Mouse (Mus musculus): ENCODE measurements around the gene Cdk5rap1. TPM values are rescaled to one million over a fixed set of nuclear protein-coding genes. Genes with fewer than 3 reads are reported as not detected.

Cdk5rap1 gene
- polyA plus RNA-seq, 1 experiment from 2014 or later = 15.8 TPM

GRCm38 (mm10) chr2:154407643-154408445, 35.0 kb upstream of the Cdk5rap1 start, which contains the start of gene Snta1:
TSS of gene Snta1 (minus strand) at chr2:154408099.
- Histone ChIP-seq H3K4me2 (replicated peaks; ENCODE audit: low read depth, low read length) (peak within 1 kb of the TSS; percentile 90), H3K4me3 (ENCODE audit: low read depth, low read length) (peak within 1 kb of the TSS; percentile 44), H3K27me3 (ENCODE audit: control insufficient read depth, insufficient read depth, low read length) (peaks cover 8% of the 10 kb centered on the region), H3K4me1 (replicated peaks; ENCODE audit: control insufficient read depth, insufficient read depth, low read length) (no peaks in the 10 kb centered on the region), H3K36me3 (ENCODE audit: control insufficient read depth, insufficient read depth, low read length) (no peaks in the 10 kb centered on the region), H3K9me3 (ENCODE audit: control insufficient read depth, low read length) (no peaks in the 10 kb centered on the region), H3K9ac (ENCODE audit: low read depth, low read length) (peak within 1 kb of the TSS; percentile 63), H3K27ac (ENCODE audit: low read depth, low read length) (no peak within 1 kb of the TSS)
- DNase-seq (ENCODE audit: low spot score) (peak; percentile 87), ATAC-seq (ENCODE audit: low FRiP score) (peak; percentile 90)
- whole genome bisulfite sequencing = 2% methylated on average over 61 of the region's 84 CpGs

GRCm38 (mm10) chr2:154407063-154407642, 34.3 kb upstream of the Cdk5rap1 start:
- H3K9ac ChIP-seq (ENCODE audit: low read depth, low read length) = peak overlapping the region; percentile 63
- H3K27me3 ChIP-seq (ENCODE audit: control insufficient read depth, insufficient read depth, low read length) = peaks cover 8% of the 10 kb centered on the region
- DNase-seq (ENCODE audit: low spot score) = no peak
- no peaks in the 10 kb centered on the region for H3K4me1 ChIP-seq (replicated peaks; ENCODE audit: control insufficient read depth, insufficient read depth, low read length)
- H3K36me3 ChIP-seq (ENCODE audit: control insufficient read depth, insufficient read depth, low read length) = no peaks in the 10 kb centered on the region
- no peak overlapping the region for H3K27ac ChIP-seq (ENCODE audit: low read depth, low read length)
- no peak for ATAC-seq (ENCODE audit: low FRiP score)
- no peaks in the 10 kb centered on the region for H3K9me3 ChIP-seq (ENCODE audit: control insufficient read depth, low read length)
- WGBS = 23% methylated on average over 11 of the region's 11 CpGs
- peak overlapping the region; percentile 90 for H3K4me2 ChIP-seq (replicated peaks; ENCODE audit: low read depth, low read length)
- peak overlapping the region; percentile 44 for H3K4me3 ChIP-seq (ENCODE audit: low read depth, low read length)

- Histone ChIP-seq H3K4me1 (replicated peaks; ENCODE audit: control insufficient read depth, insufficient read depth, low read length) (no peaks in the 10 kb centered on the region), H3K4me3 (ENCODE audit: low read depth, low read length) (no peak overlapping the region), H3K4me2 (replicated peaks; ENCODE audit: low read depth, low read length) (no peak overlapping the region), H3K27me3 (ENCODE audit: control insufficient read depth, insufficient read depth, low read length) (peaks cover 8% of the 10 kb centered on the region), H3K36me3 (ENCODE audit: control insufficient read depth, insufficient read depth, low read length) (no peaks in the 10 kb centered on the region), H3K9me3 (ENCODE audit: control insufficient read depth, low read length) (no peaks in the 10 kb centered on the region), H3K27ac (ENCODE audit: low read depth, low read length) (no peak overlapping the region), H3K9ac (ENCODE audit: low read depth, low read length) (no peak overlapping the region)
- WGBS = 52% methylated on average over 5 of the region's 5 CpGs
- ATAC-seq (ENCODE audit: low FRiP score) (no peak), DNase-seq (ENCODE audit: low spot score) (no peak)
Observed at GRCm38 (mm10) chr2:154405447-154405994, 32.7 kb upstream of the Cdk5rap1 start.

- Histone ChIP-seq H3K4me3 (ENCODE audit: low read depth, low read length) (no peak overlapping the region), H3K27me3 (ENCODE audit: control insufficient read depth, insufficient read depth, low read length) (peaks cover 5% of the 10 kb centered on the region; the same call in 1 of the 2 replicates), H3K9ac (ENCODE audit: low read depth, low read length) (no peak overlapping the region), H3K9me3 (ENCODE audit: control insufficient read depth, low read length) (no peaks in the 10 kb centered on the region), H3K4me1 (replicated peaks; ENCODE audit: control insufficient read depth, insufficient read depth, low read length) (no peaks in the 10 kb centered on the region), H3K36me3 (ENCODE audit: control insufficient read depth, insufficient read depth, low read length) (no peaks in the 10 kb centered on the region), H3K4me2 (replicated peaks; ENCODE audit: low read depth, low read length) (no peak overlapping the region), H3K27ac (ENCODE audit: low read depth, low read length) (no peak overlapping the region)
- 52% methylated on average over 7 of the region's 7 CpGs for WGBS
- DNase-seq (ENCODE audit: low spot score) = peak; percentile 24
- no peak for ATAC-seq (ENCODE audit: low FRiP score)
Observed at GRCm38 (mm10) chr2:154402811-154403210, 30.0 kb upstream of the Cdk5rap1 start.

GRCm38 (mm10) chr2:154401976-154402375, 29.2 kb upstream of the Cdk5rap1 start:
- Histone ChIP-seq H3K36me3 (ENCODE audit: control insufficient read depth, insufficient read depth, low read length) (no peaks in the 10 kb centered on the region), H3K4me1 (replicated peaks; ENCODE audit: control insufficient read depth, insufficient read depth, low read length) (no peaks in the 10 kb centered on the region), H3K9ac (ENCODE audit: low read depth, low read length) (no peak overlapping the region), H3K4me3 (ENCODE audit: low read depth, low read length) (no peak overlapping the region), H3K27me3 (ENCODE audit: control insufficient read depth, insufficient read depth, low read length) (peaks cover 3% of the 10 kb centered on the region; the same call in 1 of the 2 replicates), H3K4me2 (replicated peaks; ENCODE audit: low read depth, low read length) (no peak overlapping the region), H3K27ac (ENCODE audit: low read depth, low read length) (no peak overlapping the region), H3K9me3 (ENCODE audit: control insufficient read depth, low read length) (no peaks in the 10 kb centered on the region)
- WGBS = 67% methylated on average over 1 of the region's 1 CpGs
- no peak for DNase-seq (ENCODE audit: low spot score)
- no peak for ATAC-seq (ENCODE audit: low FRiP score)

- H3K4me2 ChIP-seq (replicated peaks; ENCODE audit: low read depth, low read length) = no peak overlapping the region
- H3K9me3 ChIP-seq (ENCODE audit: control insufficient read depth, low read length) = no peaks in the 10 kb centered on the region
- DNase-seq (ENCODE audit: low spot score) (no peak), ATAC-seq (ENCODE audit: low FRiP score) (no peak)
- no peak overlapping the region for H3K9ac ChIP-seq (ENCODE audit: low read depth, low read length)
- H3K27ac ChIP-seq (ENCODE audit: low read depth, low read length) = no peak overlapping the region
- H3K36me3 ChIP-seq (ENCODE audit: control insufficient read depth, insufficient read depth, low read length) = no peaks in the 10 kb centered on the region
- H3K4me1 ChIP-seq (replicated peaks; ENCODE audit: control insufficient read depth, insufficient read depth, low read length) = no peaks in the 10 kb centered on the region
- H3K27me3 ChIP-seq (ENCODE audit: control insufficient read depth, insufficient read depth, low read length) = no peaks in the 10 kb centered on the region
- WGBS = 81% methylated on average over 2 of the region's 2 CpGs
- H3K4me3 ChIP-seq (ENCODE audit: low read depth, low read length) = no peak overlapping the region
Observed at GRCm38 (mm10) chr2:154399325-154399724, 26.5 kb upstream of the Cdk5rap1 start.

- H3K36me3 ChIP-seq (ENCODE audit: control insufficient read depth, insufficient read depth, low read length) = no peaks in the 10 kb centered on the region
- WGBS = 86% methylated on average over 7 of the region's 7 CpGs
- no peak for ATAC-seq (ENCODE audit: low FRiP score)
Observed at GRCm38 (mm10) chr2:154398267-154398666, 25.5 kb upstream of the Cdk5rap1 start.

GRCm38 (mm10) chr2:154396529-154396928, 23.7 kb upstream of the Cdk5rap1 start:
- Histone ChIP-seq H3K4me3 (ENCODE audit: low read depth, low read length) (no peak overlapping the region), H3K36me3 (ENCODE audit: control insufficient read depth, insufficient read depth, low read length) (no peaks in the 10 kb centered on the region), H3K27ac (ENCODE audit: low read depth, low read length) (no peak overlapping the region), H3K4me1 (replicated peaks; ENCODE audit: control insufficient read depth, insufficient read depth, low read length) (no peaks in the 10 kb centered on the region), H3K4me2 (replicated peaks; ENCODE audit: low read depth, low read length) (no peak overlapping the region), H3K9me3 (ENCODE audit: control insufficient read depth, low read length) (no peaks in the 10 kb centered on the region), H3K27me3 (ENCODE audit: control insufficient read depth, insufficient read depth, low read length) (no peaks in the 10 kb centered on the region), H3K9ac (ENCODE audit: low read depth, low read length) (no peak overlapping the region)
- ATAC-seq (ENCODE audit: low FRiP score) = no peak
- WGBS = 91% methylated on average over 2 of the region's 2 CpGs
- no peak for DNase-seq (ENCODE audit: low spot score)

More at GRCm38 (mm10) chr2:154398267-154398666, 25.5 kb upstream of the Cdk5rap1 start:
- Histone ChIP-seq H3K27me3 (ENCODE audit: control insufficient read depth, insufficient read depth, low read length) (no peaks in the 10 kb centered on the region), H3K4me3 (ENCODE audit: low read depth, low read length) (no peak overlapping the region), H3K9me3 (ENCODE audit: control insufficient read depth, low read length) (no peaks in the 10 kb centered on the region), H3K9ac (ENCODE audit: low read depth, low read length) (no peak overlapping the region), H3K27ac (ENCODE audit: low read depth, low read length) (no peak overlapping the region), H3K4me2 (replicated peaks; ENCODE audit: low read depth, low read length) (no peak overlapping the region), H3K4me1 (replicated peaks; ENCODE audit: control insufficient read depth, insufficient read depth, low read length) (no peaks in the 10 kb centered on the region)
- no peak for DNase-seq (ENCODE audit: low spot score)
